27 mouse cellular contexts compared by ENCODE assay signal in genomic region chr10:20750642-20751251, GRCm38 (mm10). TPM values are rescaled to one million over a fixed set of nuclear protein-coding genes. Genes with fewer than 3 reads are reported as not detected.
A peak's percentile ranks its signal among the peaks of the same experiment; 100 is the strongest.
DNase-seq lines count a peak whose midpoint lies in the region; ATAC-seq and TF ChIP-seq lines count a peak whose summit lies in the region.
"Had no signal": no experiment of that assay in that cellular context is flagged by ENCODE, and none has a peak within 500 bp of the region (broad histone marks: within the 10 kb centered on the region; RNA-seq: fewer than 3 reads in every experiment).

No protein-coding gene starts in this region.

- DNase-seq in liver, postnatal 0 days = no peak
- no peak for DNase-seq in cerebellum, postnatal 25 days
- no peak for DNase-seq in retina, embryonic 14.5 days (ENCODE audit: low spot score)
- DNase-seq: adrenal gland, adult 8-10 months; adrenal gland, postnatal 25 days; cerebellum, adult 18-20 months; cerebellum, adult 9-10 months; cerebellum, postnatal 14 days; embryo, embryonic 11 days; forebrain, postnatal 0 days; gastrocnemius, postnatal 10 days; gastrocnemius, postnatal 36 days; heart, adult 11 months; heart, postnatal 10 days; heart, postnatal 36 days had no signal

- TF ChIP-seq CTCF in liver, postnatal 0 days (IDR thresholded peaks at IDR 0.05; ENCODE audit: low read depth) = no peak
- no peak for TF ChIP-seq CTCF in cortical plate, adult 2 months (IDR thresholded peaks at IDR 0.05; ENCODE audit: extremely low read depth, insufficient read depth, low read length)

- no peaks in the 10 kb centered on the region for H3K36me3 ChIP-seq in liver, postnatal 0 days (replicated peaks; ENCODE audit: insufficient read depth, low read length)
- H3K36me3 ChIP-seq in liver, embryonic 12.5 days = no peaks in the 10 kb centered on the region
- H3K36me3 ChIP-seq in macrophage (ENCODE audit: inconsistent target) = no peaks in the 10 kb centered on the region
- H3K36me3 ChIP-seq: heart, embryonic 15.5 days; hindbrain, embryonic 10.5 days; hindbrain, embryonic 13.5 days; intestine, embryonic 15.5 days had no signal

- WGBS in liver, postnatal 0 days (ENCODE audit: insufficient replicate concordance) = 69% methylated on average over 5 of the region's 5 CpGs
- 69% methylated on average over 5 of the region's 5 CpGs for WGBS in liver, embryonic 12.5 days (ENCODE audit: insufficient replicate concordance)
- WGBS in macrophage (ENCODE audit: missing documents) = 65% methylated on average over 5 of the region's 5 CpGs

- 0 out of 2 replicates have a peak, but pooled peaks cover 2% of the 10 kb centered on the region for H3K4me1 ChIP-seq in liver, postnatal 0 days (ENCODE audit: insufficient read depth)
- peaks cover 16% of the 10 kb centered on the region for H3K4me1 ChIP-seq in liver, embryonic 12.5 days
- H3K4me1 ChIP-seq in cortical plate, adult 2 months (ENCODE audit: control insufficient read depth, insufficient read depth, low read length) = no peaks in the 10 kb centered on the region
- H3K4me1 ChIP-seq: heart, embryonic 15.5 days; hindbrain, embryonic 10.5 days; hindbrain, embryonic 13.5 days; intestine, embryonic 15.5 days had no signal

- no peak for ATAC-seq in liver, postnatal 0 days
- ATAC-seq in liver, embryonic 12.5 days = no peak
- ATAC-seq in erythroid progenitor cell, adult 5-6 weeks (replicated peaks; ENCODE audit: low FRiP score, poor library complexity, severe bottlenecking) = no peak
- ATAC-seq: activated CD4-positive, CD25-positive, alpha-beta regulatory T cell, adult 4 months; forebrain, embryonic 14.5 days; forebrain, postnatal 0 days; hindbrain, embryonic 16.5 days; intestine, embryonic 15.5 days had no signal

- TF ChIP-seq EP300 in liver, postnatal 0 days (IDR thresholded peaks at IDR 0.05; ENCODE audit: low read depth) = no peak

- H3K4me2 ChIP-seq in liver, postnatal 0 days (ENCODE audit: low read depth, low read length) = peak overlapping the region; percentile 27; the same call in 1 of the 2 replicates
- no peak overlapping the region for H3K4me2 ChIP-seq in liver, embryonic 12.5 days
- H3K4me2 ChIP-seq: heart, embryonic 11.5 days; heart, embryonic 15.5 days; hindbrain, embryonic 13.5 days; intestine, embryonic 15.5 days had no signal

- no peak overlapping the region for H3K4me3 ChIP-seq in liver, postnatal 0 days (ENCODE audit: low read depth, low read length)
- H3K4me3 ChIP-seq in liver, embryonic 12.5 days = no peak overlapping the region
- no peak overlapping the region for H3K4me3 ChIP-seq in cortical plate, adult 2 months (ENCODE audit: insufficient read depth, low read length)
- H3K4me3 ChIP-seq in macrophage (ENCODE audit: inconsistent target) = no peak overlapping the region
- H3K4me3 ChIP-seq: heart, embryonic 15.5 days; hindbrain, embryonic 10.5 days; hindbrain, embryonic 13.5 days; intestine, embryonic 15.5 days had no signal

- H3K27ac ChIP-seq in liver, postnatal 0 days (ENCODE audit: low read depth) = no peak overlapping the region
- no peak overlapping the region for H3K27ac ChIP-seq in liver, embryonic 12.5 days
- H3K27ac ChIP-seq in cortical plate, adult 2 months (ENCODE audit: insufficient read depth, low read length) = 0 out of 2 replicates have a peak overlapping the region, but pooled peaks have one; percentile 28
- H3K27ac ChIP-seq in macrophage = 0 out of 2 replicates have a peak overlapping the region, but pooled peaks have one; percentile 7
- H3K27ac ChIP-seq: heart, embryonic 15.5 days; hindbrain, embryonic 10.5 days; hindbrain, embryonic 13.5 days; intestine, embryonic 15.5 days had no signal

- H3K27me3 ChIP-seq in liver, postnatal 0 days (ENCODE audit: insufficient read depth, low read length) = no peaks in the 10 kb centered on the region
- H3K27me3 ChIP-seq in liver, embryonic 12.5 days (replicated peaks) = no peaks in the 10 kb centered on the region
- H3K27me3 ChIP-seq: heart, embryonic 15.5 days; hindbrain, embryonic 13.5 days; intestine, embryonic 15.5 days had no signal

- no peaks in the 10 kb centered on the region for H3K79me2 ChIP-seq in macrophage (ENCODE audit: inconsistent target)

- H3K9me3 ChIP-seq in liver, postnatal 0 days (ENCODE audit: low read length) = no peaks in the 10 kb centered on the region
- H3K9me3 ChIP-seq in liver, embryonic 12.5 days (replicated peaks) = no peaks in the 10 kb centered on the region
- H3K9me3 ChIP-seq: heart, embryonic 15.5 days; hindbrain, embryonic 10.5 days; hindbrain, embryonic 13.5 days; intestine, embryonic 15.5 days had no signal

- H3K9ac ChIP-seq in liver, postnatal 0 days (replicated peaks) = no peak overlapping the region
- H3K9ac ChIP-seq in liver, embryonic 12.5 days = no peak overlapping the region
- H3K9ac ChIP-seq: forebrain, postnatal 0 days; heart, embryonic 15.5 days; hindbrain, embryonic 13.5 days; intestine, embryonic 15.5 days had no signal

- TF ChIP-seq POLR2A in cortical plate, adult 2 months (IDR thresholded peaks at IDR 0.05; ENCODE audit: extremely low read depth, insufficient read depth, low read length) = no peak

RNA-seq across cellular contexts. Expression of gene Pde7b, which starts 25.9 kb away (rescaled TPM):
- 0.60 and 0.66 TPM in 2 replicates for polyA plus RNA-seq in liver, postnatal 0 days (2015; fragmentation: Nextera tagmentation; extraction: Ambion mirVana)
- 0.29 and 0.42 TPM in 2 replicates for polyA plus RNA-seq in liver, embryonic 12.5 days (2016; fragmentation: Nextera tagmentation; extraction: Ambion mirVana)
- 17.4 and 25.4 TPM in 2 replicates for polyA plus RNA-seq in cortical plate, adult 2 months (2012; rRNA removed)
- total RNA-seq in macrophage (2018; cell fraction: chromatin; rRNA removed) = 100 to 1,000 TPM; 106 to 713 (median 456) TPM
- 100 to 1,000 TPM in 6 of 26 experiments, 10 to 100 TPM in 20; 64.3 to 138 (median 81.4) TPM for total RNA-seq in macrophage (2018; cell fraction: cytosol; rRNA removed)
- total RNA-seq in macrophage (2018; cell fraction: nucleus; rRNA removed) = 100 to 1,000 TPM; 172 to 441 (median 313) TPM
- polyA plus RNA-seq in macrophage (2018) = 26.0 to 42.9 TPM (median 37.2 TPM) in 3 replicates
- 2.2 TPM in 1 of 2 replicates, not detected in the other for total RNA-seq in erythroid progenitor cell, adult 5-6 weeks (2015; ENCODE audit: low replicate concordance)
- 1.4 TPM in 1 of 2 replicates, not detected in the other for total RNA-seq in erythroid progenitor cell, adult 5-6 weeks (2017; ENCODE audit: low replicate concordance)
- polyA plus RNA-seq: activated CD4-positive, CD25-positive, alpha-beta regulatory T cell, adult 4 months had no signal

Comparison
In these comparisons a context has a peak if more than half of its experiments do, and no peak if none do; other contexts are left out.
1. H3K27ac ChIP-seq: peak in cortical plate, adult 2 months (single experiment) and macrophage (single experiment); none in liver, postnatal 0 days (single experiment) and liver, embryonic 12.5 days (single experiment).
2. RNA of gene Pde7b, which starts 25.9 kb away (polyA plus RNA-seq): 26.0 to 42.9 TPM in macrophage and 17.4 to 25.4 TPM in cortical plate, adult 2 months; 0.60 to 0.66 TPM in liver, postnatal 0 days and 0.29 to 0.42 TPM in liver, embryonic 12.5 days; every median in the first group is over 10 times any median in the second.